Mouse (Mus musculus) MEL (cell line): Measurements from ENCODE around the gene Kdm5a. TPM values are rescaled to one million over a fixed set of nuclear protein-coding genes. Genes with fewer than 3 reads are reported as not detected.

Source experiments
- DNase-seq: peaks from one replicate; pipeline ENCODE4 v3.0.0; 2011; ENCODE audit warnings: low read depth, low spot score
- H3K27ac ChIP-seq: 2 replicates; pipeline ENCODE4 v1.5.1; 2012; ENCODE audit warnings: low read depth, mild to moderate bottlenecking, control low read depth, low read length, moderate library complexity; ENCODE audit not compliant: control insufficient read depth
- H3K27me3 ChIP-seq, 2 experiments: fragments of 150-350 bp in 1 of 2; sonication (generic) in 1 of 2; 2 replicates each; pipeline ENCODE4 v1.6.1; 2012; ENCODE audit warnings: low read length in 2 of 2, mild to moderate bottlenecking in 2 of 2, improper control_type of control experiment in 1 of 2, moderate library complexity in 1 of 2; ENCODE audit not compliant: insufficient read depth in 2 of 2, control insufficient read depth in 1 of 2
- H3K36me3 ChIP-seq, 2 experiments: 2 replicates each; pipeline ENCODE4 v1.6.1; 2012 to 2014; ENCODE audit warnings: low read length in 2 of 2, improper control_type of control experiment in 1 of 2, inconsistent platforms in 1 of 2, mild to moderate bottlenecking in 1 of 2; ENCODE audit not compliant: insufficient read depth in 2 of 2, control insufficient read depth in 1 of 2
- H3K4me1 ChIP-seq, 2 experiments: fragments of 150-350 bp in 1 of 2; sonication (generic) in 1 of 2; 2 replicates each; pipeline ENCODE4 v1.6.1; 2012; ENCODE audit warnings: low read length in 2 of 2, improper control_type of control experiment in 1 of 2, mild to moderate bottlenecking in 1 of 2; ENCODE audit not compliant: insufficient read depth in 2 of 2, control insufficient read depth in 1 of 2
- H3K4me3 ChIP-seq, 2 experiments: fragments of 150-350 bp in 1 of 2; sonication (generic) in 1 of 2; 2 replicates each; pipeline ENCODE4 v1.5.1; 2012; ENCODE audit warnings: low read depth in 2 of 2, low read length in 2 of 2, mild to moderate bottlenecking in 2 of 2, moderate library complexity in 2 of 2, control low read depth in 1 of 2, improper control_type of control experiment in 1 of 2; ENCODE audit not compliant: control insufficient read depth in 1 of 2, insufficient read depth in 1 of 2
- H3K79me2 ChIP-seq: 2 replicates; pipeline ENCODE4 v1.6.1; 2012; ENCODE audit warnings: mild to moderate bottlenecking, low read length, moderate library complexity; ENCODE audit not compliant: control insufficient read depth, poor library complexity, insufficient read depth
- H3K9ac ChIP-seq: 2 replicates; pipeline ENCODE4 v1.6.1; 2012; ENCODE audit warnings: low read depth, mild to moderate bottlenecking, control low read depth, low read length, moderate library complexity; ENCODE audit not compliant: control insufficient read depth, poor library complexity, severe bottlenecking
- H3K9me3 ChIP-seq: fragments of 150-350 bp; sonication (generic); replicated peaks from 2 replicates; pipeline ENCODE4 v1.6.1; 2012; ENCODE audit warnings: mild to moderate bottlenecking, low read length, improper control_type of control experiment, moderate library complexity; ENCODE audit not compliant: insufficient read depth
- BHLHE40 ChIP-seq: IDR thresholded peaks from 2 replicates; pipeline ENCODE4 v1.6.1; 2012; ENCODE audit warnings: low read depth, mild to moderate bottlenecking, inconsistent platforms, low read length, improper control_type of control experiment, borderline replicate concordance
- CHD1 ChIP-seq: IDR thresholded peaks from 2 replicates; pipeline ENCODE4 v1.6.1; 2012; ENCODE audit warnings: low read depth, mild to moderate bottlenecking, inconsistent platforms, low read length, improper control_type of control experiment
- CHD2 ChIP-seq: IDR thresholded peaks from 2 replicates; pipeline ENCODE4 v1.6.1; 2011; ENCODE audit warnings: low read length, improper control_type of control experiment
- CTCF ChIP-seq, 3 experiments: IDR thresholded peaks in 2 of 3; conservative IDR thresholded peaks in 1 of 3; 2 replicates each; pipeline ENCODE4 v1.5.1; 2011 to 2012; ENCODE audit warnings: low read length in 3 of 3, low read depth in 2 of 3, mild to moderate bottlenecking in 2 of 3, improper control_type of control experiment in 1 of 3, inconsistent platforms in 1 of 3, mixed read lengths in 1 of 3, moderate library complexity in 1 of 3; ENCODE audit not compliant: control insufficient read depth in 1 of 3, insufficient read depth in 1 of 3, poor library complexity in 1 of 3, severe bottlenecking in 1 of 3
- ELF1 ChIP-seq: IDR thresholded peaks from 2 replicates; pipeline ENCODE4 v1.6.1; 2014; ENCODE audit warnings: low read depth, mild to moderate bottlenecking, inconsistent platforms, low read length, improper control_type of control experiment, moderate library complexity
- EP300 ChIP-seq, 2 experiments: IDR thresholded peaks; 2 replicates each; pipeline ENCODE4 v1.6.1; 2011; ENCODE audit warnings: improper control_type of control experiment in 2 of 2, low read length in 2 of 2, low read depth in 1 of 2, mild to moderate bottlenecking in 1 of 2
- GATA1 ChIP-seq: IDR thresholded peaks from 2 replicates; pipeline ENCODE4 v1.6.1; 2011; ENCODE audit warnings: low read depth, low read length, improper control_type of control experiment
- HCFC1 ChIP-seq: IDR thresholded peaks from 2 replicates; pipeline ENCODE4 v1.6.1; 2012; ENCODE audit warnings: low read depth, mild to moderate bottlenecking, inconsistent platforms, low read length, improper control_type of control experiment, moderate library complexity
- JUND ChIP-seq: IDR thresholded peaks from 2 replicates; pipeline ENCODE4 v1.6.1; 2011; ENCODE audit warnings: low read depth, mild to moderate bottlenecking, improper control_type of control experiment, low read length
- KAT2A ChIP-seq: conservative IDR thresholded peaks from 2 replicates; pipeline ENCODE4 v1.6.1; 2012; ENCODE audit warnings: low read depth, low read length, improper control_type of control experiment, inconsistent platforms
- MAFK ChIP-seq: IDR thresholded peaks from 2 replicates; pipeline ENCODE4 v1.6.1; 2011; ENCODE audit warnings: low read depth, mild to moderate bottlenecking, low read length, improper control_type of control experiment, borderline replicate concordance
- MAX ChIP-seq: IDR thresholded peaks from 2 replicates; pipeline ENCODE4 v1.6.1; 2011; ENCODE audit warnings: low read length, improper control_type of control experiment
- MAZ ChIP-seq: IDR thresholded peaks from 2 replicates; pipeline ENCODE4 v1.6.1; 2012; ENCODE audit warnings: low read depth, mild to moderate bottlenecking, inconsistent platforms, low read length, improper control_type of control experiment
- MYB ChIP-seq: IDR thresholded peaks from 2 replicates; pipeline ENCODE4 v1.6.1; 2011; ENCODE audit warnings: mild to moderate bottlenecking, low read depth, low read length, improper control_type of control experiment
- NELFE ChIP-seq: IDR thresholded peaks from 2 replicates; pipeline ENCODE4 v1.6.1; 2011; ENCODE audit warnings: low read depth, low read length, improper control_type of control experiment
- NRF1 ChIP-seq: IDR thresholded peaks from 2 replicates; pipeline ENCODE4 v1.6.1; 2014; ENCODE audit warnings: low read depth, mild to moderate bottlenecking, inconsistent platforms, low read length, improper control_type of control experiment, moderate library complexity; ENCODE audit not compliant: poor library complexity, insufficient read depth, severe bottlenecking
- POLR2AphosphoS2 ChIP-seq: IDR thresholded peaks from 2 replicates; pipeline ENCODE4 v1.6.1; 2011; ENCODE audit warnings: low read length, improper control_type of control experiment
- SMC3 ChIP-seq: IDR thresholded peaks from 2 replicates; pipeline ENCODE4 v1.6.1; 2011; ENCODE audit warnings: low read depth, low read length, improper control_type of control experiment
- TAL1 ChIP-seq: IDR thresholded peaks from 2 replicates; pipeline ENCODE4 v1.6.1; 2012; ENCODE audit warnings: mild to moderate bottlenecking, inconsistent platforms, low read length, moderate library complexity, mixed read lengths
- TBP ChIP-seq: IDR thresholded peaks from 2 replicates; pipeline ENCODE4 v1.8.0; 2011; ENCODE audit warnings: low read depth, low read length, improper control_type of control experiment
- ZC3H11A ChIP-seq: IDR thresholded peaks from 2 replicates; pipeline ENCODE4 v1.6.1; 2012; ENCODE audit warnings: low read depth, mild to moderate bottlenecking, inconsistent platforms, low read length, improper control_type of control experiment
- ZKSCAN1 ChIP-seq: IDR thresholded peaks from 2 replicates; pipeline ENCODE4 v1.6.1; 2012; ENCODE audit warnings: low read depth, mild to moderate bottlenecking, inconsistent platforms, low read length, improper control_type of control experiment, moderate library complexity
- ZNF384 ChIP-seq: IDR thresholded peaks from 2 replicates; pipeline ENCODE4 v1.6.1; 2012; ENCODE audit warnings: low read depth, mild to moderate bottlenecking, inconsistent platforms, low read length, improper control_type of control experiment
- polyA plus RNA-seq, 2 experiments: library from polyadenylated mRNA; stranded (reverse) in 1 of 2; unstranded in 1 of 2; fragments of >175 nt in 1 of 2; fragments of >200 nt in 1 of 2; gene quantifications; 2 replicates each; pipeline versions ENCODE4 v1.2.1 to v1.2.4; 2012; ENCODE audit warnings: low replicate concordance in 2 of 2, low read depth in 1 of 2; ENCODE audit not compliant: insufficient read length in 2 of 2, insufficient read depth in 1 of 2, missing spikeins in 1 of 2
- total RNA-seq: library from RNA; depleted of rRNA; stranded (reverse); fragments of 300-350 nt; gene quantifications from 2 replicates; pipeline ENCODE4 v1.2.3, GENCODE M21; 2012

The Kdm5a gene
- total and polyA plus RNA-seq, 3 experiments, result 45.7 to 303 (median 121) TPM

- H3K79me2 ChIP-seq, result peaks cover 21% of the 10 kb centered on the region
- H3K36me3 ChIP-seq, result peaks cover 0 to 11% of the 10 kb centered on the region in 2 experiments; a peak in 2 of 4 replicates
- H3K9ac ChIP-seq, result peak overlapping the region; percentile 47; the same call in 1 of the 2 replicates
- no peaks in the 10 kb centered on the region for H3K9me3 ChIP-seq
- TF ChIP-seq ZNF384, result 0 out of 2 replicates have a peak, but pooled peaks have one; percentile 29
- TF ChIP-seq BHLHE40, result no peak
- TF ChIP-seq, all 39 proteins: peak for 1
- no peaks in the 10 kb centered on the region for H3K27me3 ChIP-seq
- H3K27ac ChIP-seq, result peak overlapping the region; percentile 30; the same call in 1 of the 2 replicates
- H3K4me1 ChIP-seq, result peaks cover 4 to 8% of the 10 kb centered on the region in 2 experiments
- DNase-seq, result no peak
- H3K4me3 ChIP-seq, result no peak overlapping the region
Observed at GRCm38 (mm10) chr6:120362124-120362523, 1.8 kb upstream of the Kdm5a start.

DNA sequence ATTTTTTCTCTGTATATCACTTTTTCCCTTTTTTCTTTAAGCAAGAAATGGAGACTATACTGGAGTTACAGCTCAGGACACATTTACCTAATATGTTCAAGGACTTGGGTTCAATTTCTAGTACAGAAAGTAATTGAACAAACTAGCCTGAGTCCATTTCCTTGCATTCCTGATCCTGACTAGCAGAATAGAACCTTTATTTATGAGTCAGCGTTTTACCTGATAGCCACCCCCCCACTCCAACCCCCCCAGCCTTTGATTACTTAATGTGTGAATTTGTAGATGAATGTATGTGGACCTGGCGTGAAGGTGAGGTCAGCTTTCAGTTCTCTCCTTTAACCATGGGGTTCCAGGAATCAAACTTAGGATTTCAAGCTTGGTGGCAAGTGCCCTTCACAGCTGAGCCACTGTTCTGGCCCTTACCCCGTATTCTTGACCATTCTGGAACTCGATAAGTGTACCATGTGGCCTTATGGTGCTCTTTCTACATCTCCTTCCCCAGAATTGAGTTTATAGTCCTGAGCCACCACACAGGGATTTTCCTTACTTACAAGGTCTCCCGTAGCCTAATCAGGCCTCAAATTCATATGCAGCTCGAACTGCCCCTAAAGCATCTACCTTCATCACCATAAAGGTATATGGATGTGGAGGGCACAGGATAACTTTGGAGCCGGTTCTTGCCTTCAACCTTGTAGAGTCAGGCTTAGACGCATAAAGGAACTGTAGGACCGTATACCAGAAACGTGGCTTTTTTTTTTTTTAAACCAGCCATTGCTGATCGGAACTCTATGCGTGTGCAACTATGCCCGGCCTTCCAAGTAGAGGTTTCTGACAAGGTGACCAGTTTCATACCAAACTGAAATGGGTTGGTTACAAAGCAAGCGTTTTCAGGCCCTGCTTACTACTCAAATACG is 893 bp upstream of the Kdm5a start:
- Histone ChIP-seq H3K4me3 (peak overlapping the region; percentile 59 to 71), H3K27me3 (no peaks in the 10 kb centered on the region), H3K9ac (peak overlapping the region; percentile 77), H3K36me3 (peaks cover 0 to 11% of the 10 kb centered on the region in 2 experiments; a peak in 2 of 4 replicates), H3K9me3 (no peaks in the 10 kb centered on the region), H3K79me2 (peaks cover 25% of the 10 kb centered on the region), H3K4me1 (peaks cover 4 to 5% of the 10 kb centered on the region in 2 experiments), H3K27ac (peak overlapping the region; percentile 93)
- TF ChIP-seq TAL1, result no peak
- 0 out of 4 replicates have a peak, but pooled peaks of 1 of the 2 experiments have one; percentile 11 for TF ChIP-seq EP300 (IDR thresholded peaks at IDR 0.05; ENCODE audit: low read depth in 1 of 2, low read length in 2 of 2)
- peak; percentile 73; the same call in 1 of the 2 replicates for TF ChIP-seq MAFK
- 0 out of 2 replicates have a peak, but pooled peaks have one; percentile 15 for TF ChIP-seq MAZ
- peak; percentile 74 for TF ChIP-seq ZNF384
- TF ChIP-seq CHD1, result 0 out of 2 replicates have a peak, but pooled peaks have one; percentile 38
- TF ChIP-seq JUND, result 0 out of 2 replicates have a peak, but pooled peaks have one; percentile 10
- TF ChIP-seq MYB, result no peak
- 0 out of 2 replicates have a peak, but pooled peaks have one; percentile 26 for TF ChIP-seq MAX
- TF ChIP-seq CHD2, result no peak
- DNase-seq, result no peak

GRCm38 (mm10) chr6:120364523-120364905 is 590 bp downstream of the Kdm5a start:
- H3K9ac ChIP-seq, result peak overlapping the region; percentile 90
- H3K36me3 ChIP-seq, result peaks cover 8 to 11% of the 10 kb centered on the region in 2 experiments
- peak overlapping the region; percentile 60 to 71 for H3K4me3 ChIP-seq
- DNase-seq, result no peak
- H3K9me3 ChIP-seq, result no peaks in the 10 kb centered on the region
- H3K27me3 ChIP-seq, result no peaks in the 10 kb centered on the region
- H3K4me1 ChIP-seq, result peaks cover 2 to 4% of the 10 kb centered on the region in 2 experiments; a peak in 3 of 4 replicates
- H3K27ac ChIP-seq, result peak overlapping the region; percentile 93
- peaks cover 25% of the 10 kb centered on the region for H3K79me2 ChIP-seq
- TF ChIP-seq EP300 (IDR thresholded peaks at IDR 0.05; ENCODE audit: low read depth in 1 of 2, low read length in 2 of 2), result no peak
- TF ChIP-seq MAFK, result no peak
- TF ChIP-seq SMC3, result no peak
- no peak for TF ChIP-seq ZKSCAN1
- TF ChIP-seq POLR2AphosphoS2, result no peak
- TF ChIP-seq ELF1, result no peak
- no peak for TF ChIP-seq TBP
- no peak for TF ChIP-seq CHD1
- no peak for TF ChIP-seq ZC3H11A
- TF ChIP-seq MYB, result no peak
- TF ChIP-seq GATA1, result no peak
- TF ChIP-seq ZNF384, result no peak
- no peak for TF ChIP-seq KAT2A
- no peak for TF ChIP-seq HCFC1
- no peak for TF ChIP-seq NELFE
- TF ChIP-seq BHLHE40, result no peak
- no peak for TF ChIP-seq MAZ
- TF ChIP-seq NRF1, result no peak
- TF ChIP-seq CTCF (IDR thresholded peaks at IDR 0.05 in 2 of 3, conservative IDR thresholded peaks at IDR 0.05 in 1 of 3; ENCODE audit: control insufficient read depth in 1 of 3, insufficient read depth in 1 of 3, low read depth in 2 of 3, low read length in 3 of 3, poor library complexity in 1 of 3, severe bottlenecking in 1 of 3), result no peak
